Mouse (Mus musculus) stomach, adult 2 months (tissue): ENCODE measurements around the gene Fam234a. TPM values are rescaled to one million over a fixed set of nuclear protein-coding genes. Genes with fewer than 3 reads are reported as not detected.

Source experiments
- polyA plus RNA-seq: library from polyadenylated mRNA; depleted of rRNA; stranded (reverse); fragments of >200 nt; gene quantifications from 2 replicates; pipeline ENCODE4 v1.2.3, GENCODE M21; 2012; rRNA removed

Fam234a gene
- polyA plus RNA-seq: 70.3 and 81.2 TPM in 2 replicates

DNA sequence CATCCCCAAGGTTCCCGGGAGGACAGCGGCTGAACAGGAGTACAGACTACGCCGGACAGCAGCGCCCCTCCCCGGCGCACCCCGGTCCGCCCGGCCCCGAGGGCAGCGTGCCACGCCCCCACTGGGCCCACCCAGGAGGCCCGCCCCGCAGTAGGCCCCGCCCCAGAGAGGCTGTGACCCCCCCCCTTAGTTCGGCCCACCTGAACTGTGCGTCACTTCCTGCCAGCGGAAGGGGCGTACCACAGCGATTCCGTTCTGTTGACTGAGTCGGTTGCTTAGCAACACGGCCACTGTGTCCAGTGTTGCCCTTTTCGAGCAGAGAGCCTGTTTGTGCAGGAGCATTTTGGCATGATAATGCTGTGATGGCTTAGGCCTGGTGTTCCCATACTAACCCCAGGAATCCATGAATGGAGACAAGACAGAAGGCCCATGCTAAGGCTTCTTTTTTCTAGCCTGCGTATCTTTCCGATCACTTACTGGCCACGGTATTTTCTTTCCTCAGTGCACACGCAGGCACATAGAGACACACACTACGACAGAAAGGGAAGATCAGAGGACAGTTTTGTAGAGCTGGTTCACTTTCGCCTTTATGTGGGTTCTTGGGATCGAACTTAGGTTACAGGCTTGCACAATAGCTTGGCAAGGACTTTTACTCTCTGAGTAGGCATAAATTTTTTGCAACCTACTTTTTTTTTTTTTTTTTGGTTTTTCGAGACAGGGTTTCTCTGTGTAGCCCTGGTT lies at the start of gene Fam234a:
Gene Fam234a, minus strand, starts transcription at position 142 of the 741 bp plus-strand sequence.

DNA sequence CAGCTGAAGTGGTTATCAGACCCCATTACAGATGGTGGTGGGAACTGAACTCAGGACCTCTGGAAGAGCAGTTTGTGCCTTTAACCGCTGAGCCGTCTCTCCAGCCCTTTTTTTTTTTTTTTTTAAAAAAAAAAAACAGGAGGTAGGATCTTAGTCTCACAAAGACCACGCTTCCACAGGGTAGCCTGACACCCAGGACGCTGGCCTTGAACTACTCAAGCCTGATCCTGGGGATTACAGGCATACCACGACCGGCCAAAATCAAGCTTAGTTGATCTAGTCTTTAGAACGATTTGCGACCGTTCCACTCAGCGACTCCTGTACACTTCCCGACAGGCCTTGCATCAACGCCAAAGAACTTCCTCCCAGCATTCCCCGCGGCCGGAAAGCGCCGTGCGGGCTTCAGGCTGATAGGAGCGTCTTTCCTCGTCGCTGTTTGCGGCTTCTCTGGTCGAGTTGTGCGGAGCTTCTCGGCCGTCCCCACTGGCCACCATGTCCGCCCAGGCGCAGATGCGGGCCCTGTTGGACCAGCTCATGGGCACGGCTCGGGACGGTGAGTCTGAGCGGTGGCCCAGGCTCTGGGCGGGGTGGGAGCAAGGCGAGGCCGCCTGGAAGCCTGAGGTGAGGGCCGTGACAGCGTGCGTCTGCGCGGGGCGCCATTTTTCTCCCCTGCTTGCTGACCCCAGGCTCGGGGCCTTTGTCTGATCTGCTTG lies 8.7 kb upstream of the Fam234a start, which contains the start of gene Luc7l:
Gene Luc7l, plus strand, starts transcription at position 358 of the 713 bp plus-strand sequence.

DNA sequence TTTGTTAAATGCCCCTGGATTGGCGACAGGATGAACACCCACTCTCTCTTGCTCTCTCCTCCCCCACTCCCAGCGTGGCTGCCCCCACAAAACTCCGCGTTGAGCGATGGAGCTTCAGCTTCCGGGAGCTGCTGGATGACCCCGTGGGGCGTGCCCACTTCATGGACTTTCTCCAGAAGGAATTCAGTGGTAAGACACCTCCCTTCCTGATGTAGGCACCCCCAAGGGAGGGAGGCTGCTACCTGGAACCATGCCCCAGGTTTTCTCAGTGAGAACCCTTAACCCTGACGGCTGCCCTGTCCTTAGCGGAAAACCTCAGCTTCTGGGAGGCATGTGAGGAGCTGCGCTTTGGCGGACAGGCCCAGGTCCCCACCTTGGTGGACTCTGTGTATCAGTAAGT lies 36.4 kb downstream of the Fam234a start, which contains the start of gene Arhgdig:
Gene Arhgdig, minus strand, starts transcription at position 101 of the 400 bp plus-strand sequence.

DNA sequence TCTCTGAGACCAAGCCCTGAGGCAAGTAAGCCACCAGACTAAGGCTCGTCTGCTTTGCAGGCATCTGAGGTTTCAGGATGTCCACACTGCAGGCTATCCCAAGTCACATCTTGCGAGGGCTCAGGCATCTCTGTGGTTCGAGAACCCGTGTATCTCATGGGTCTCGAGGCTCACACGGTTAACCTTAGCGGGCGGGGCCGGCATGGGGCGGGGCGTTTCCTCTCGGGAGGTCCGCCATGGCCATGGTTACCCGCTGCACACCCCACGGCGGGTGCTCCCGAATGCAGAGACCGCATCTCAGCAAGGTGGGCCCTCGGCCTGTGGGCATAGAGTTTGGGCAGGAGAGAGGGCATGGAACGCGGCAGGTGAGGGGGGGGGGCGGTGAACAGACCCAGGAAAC lies 41.3 kb downstream of the Fam234a start, which contains the start of gene Rgs11:
Gene Rgs11, plus strand, starts transcription at position 215 of the 400 bp plus-strand sequence.

DNA sequence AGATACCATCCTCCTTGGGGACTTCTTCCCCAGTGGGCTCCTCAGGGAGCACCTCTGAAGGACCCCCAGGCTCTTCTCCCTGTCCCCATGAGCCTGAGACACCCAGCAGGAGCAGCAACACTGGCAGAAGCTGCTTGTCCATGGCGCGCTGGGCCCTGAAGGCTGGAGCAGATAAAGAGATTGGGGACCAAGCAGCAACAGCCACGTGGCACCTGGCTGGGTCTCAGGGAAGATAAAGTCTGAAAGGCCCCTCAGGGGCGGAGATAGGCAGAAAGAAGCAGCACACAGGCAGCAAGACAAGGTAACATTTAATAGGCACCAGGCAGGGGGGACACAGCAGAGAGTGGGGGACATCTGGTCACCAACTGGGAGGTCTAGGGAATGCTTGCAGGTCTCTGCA lies 45.1 kb downstream of the Fam234a start, which contains the start of gene Pdia2:
Gene Pdia2, minus strand, starts transcription at position 196 of the 400 bp plus-strand sequence.

Other genes with a start within 250 kb of the Fam234a start
- 14.1 and 15.5 TPM in 2 replicates for gene Rab11fip3, start 174.7 kb downstream of the Fam234a start, polyA plus RNA-seq
- 5.6 and 7.4 TPM in 2 replicates for gene Decr2, start 153.9 kb downstream of the Fam234a start, polyA plus RNA-seq
- 8.3 and 8.5 TPM in 2 replicates for gene Nme4, start 148.6 kb downstream of the Fam234a start, polyA plus RNA-seq
- gene Tmem8, start 130.9 kb downstream of the Fam234a start, polyA plus RNA-seq: 135 and 158 TPM in 2 replicates
- 44.7 and 53.8 TPM in 2 replicates for gene Mrpl28, start 120.7 kb downstream of the Fam234a start, polyA plus RNA-seq
- 7.6 and 7.9 TPM in 2 replicates for gene Axin1, start 105.6 kb downstream of the Fam234a start, polyA plus RNA-seq
- 91.3 and 169 TPM in 2 replicates for gene Pdia2, start 45.2 kb downstream of the Fam234a start, polyA plus RNA-seq
- gene Rgs11, start 41.3 kb downstream of the Fam234a start, polyA plus RNA-seq: 58.1 and 61.3 TPM in 2 replicates
- 69.9 and 87.1 TPM in 2 replicates for gene Arhgdig, start 36.5 kb downstream of the Fam234a start, polyA plus RNA-seq
- gene Luc7l, start 8.7 kb upstream of the Fam234a start, polyA plus RNA-seq: 6.8 and 6.9 TPM in 2 replicates
- gene Neurl1b, start 170.6 kb upstream of the Fam234a start, polyA plus RNA-seq: 6.8 and 17.5 TPM in 2 replicates